Mouse (Mus musculus): Measurements from ENCODE around the gene Umad1. TPM values are rescaled to one million over a fixed set of nuclear protein-coding genes. Genes with fewer than 3 reads are reported as not detected.

Umad1 gene
- total RNA-seq, 1 experiment from 2014 or later = 19.1 TPM

Other genes with a start within 250 kb of the Umad1 start
- gene Col28a1, start 66.7 kb upstream of the Umad1 start, total RNA-seq (2021) = 1.6 and 1.9 TPM in 2 replicates
- gene Mios, start 50.1 kb upstream of the Umad1 start, total RNA-seq (2021) = 19.2 and 19.7 TPM in 2 replicates
- gene Rpa3, start 115 bp upstream of the Umad1 start, total RNA-seq (2021) = 19.8 and 27.5 TPM in 2 replicates
- gene Gm45062, start 162 bp downstream of the Umad1 start, total RNA-seq (2021) = 4.8 TPM in 1 of 2 replicates, not detected in the other